Mouse (Mus musculus) lung, postnatal 0 days (tissue): Measurements from ENCODE around the gene Tmem203. TPM values are rescaled to one million over a fixed set of nuclear protein-coding genes. Genes with fewer than 3 reads are reported as not detected.
A peak's percentile ranks its signal among the peaks of the same experiment; 100 is the strongest.

Experiments used
- ATAC-seq: fragments of 200-750 bp; cut with Nextera tagmentation; 2 replicates; pipeline ENCODE4 v1.8.0; 2017; ENCODE audit warnings: moderate library complexity
- DNase-seq: peaks from one replicate; pipeline ENCODE4 v3.0.0-alpha.2; 2016; ENCODE audit warnings: low spot score
- H3K27ac ChIP-seq: fragments of 300-500 bp; sonication (generic); 2 replicates; pipeline ENCODE4 v1.5.1; 2014; ENCODE audit warnings: antibody characterized with exemption, mild to moderate bottlenecking, low read length, mixed read lengths
- H3K27me3 ChIP-seq: fragments of 300-500 bp; sonication (generic); replicated peaks from 2 replicates; pipeline ENCODE4 v1.6.1; 2014; ENCODE audit warnings: low read length, mixed read lengths; ENCODE audit not compliant: insufficient read depth
- H3K36me3 ChIP-seq: fragments of 300-500 bp; sonication (generic); 2 replicates; pipeline ENCODE4 v1.6.1; 2014; ENCODE audit warnings: low read length, mixed read lengths; ENCODE audit not compliant: insufficient read depth
- H3K4me1 ChIP-seq: fragments of 300-500 bp; sonication (generic); 2 replicates; pipeline ENCODE4 v1.6.1; 2014; ENCODE audit warnings: antibody characterized with exemption, low read depth, low read length, mixed read lengths; ENCODE audit not compliant: insufficient read depth
- H3K4me2 ChIP-seq: fragments of 300-500 bp; sonication (generic); replicated peaks from 2 replicates; pipeline ENCODE4 v1.6.1; 2014; ENCODE audit warnings: low read depth, mild to moderate bottlenecking, low read length, moderate library complexity, mixed read lengths
- H3K4me3 ChIP-seq: fragments of 300-500 bp; sonication (generic); 2 replicates; pipeline ENCODE4 v1.5.1; 2014; ENCODE audit warnings: low read depth, low read length
- H3K9ac ChIP-seq: fragments of 300-500 bp; sonication (generic); replicated peaks from 2 replicates; pipeline ENCODE4 v1.6.1; 2014; ENCODE audit warnings: low read depth, mild to moderate bottlenecking
- H3K9me3 ChIP-seq: fragments of 300-500 bp; sonication (generic); 2 replicates; pipeline ENCODE4 v1.6.1; 2016; ENCODE audit warnings: low read length, mixed read lengths
- CTCF ChIP-seq: IDR thresholded peaks from 2 replicates; pipeline ENCODE4 v1.5.1; 2016; ENCODE audit warnings: antibody characterized with exemption, mild to moderate bottlenecking
- EP300 ChIP-seq: IDR thresholded peaks from 2 replicates; pipeline ENCODE4 v1.6.1; 2016; ENCODE audit warnings: antibody characterized with exemption, mild to moderate bottlenecking, control low read depth
- whole genome bisulfite sequencing: fragments of 180-500 bp; shearing (Covaris S2); extraction: QIAGEN DNeasy Blood & Tissue Kit; methylation state at CpG from one replicate; pipeline ENCODE4 v1.1.7; 2014; 5-methylcytosine and 5-hydroxymethylcytosine counted together
- polyA plus RNA-seq: library from polyadenylated mRNA; unstranded; fragments of >200 nt; fragmentation: Nextera tagmentation; extraction: Ambion mirVana; gene quantifications from 2 replicates; pipeline ENCODE4 v1.2.1, GENCODE M21; 2015

Gene Tmem203
- polyA plus RNA-seq, 1 experiment from 2014 or later, result 44.9 TPM

- Histone ChIP-seq H3K27me3 (no peaks in the 10 kb centered on the region; the same call in 1 of the 2 replicates), H3K27ac (peak overlapping the region; percentile 93), H3K36me3 (peaks cover 9% of the 10 kb centered on the region), H3K4me2 (peak overlapping the region; percentile 55), H3K9me3 (no peaks in the 10 kb centered on the region), H3K9ac (no peak overlapping the region), H3K4me1 (peaks cover 6% of the 10 kb centered on the region; the same call in 1 of the 2 replicates), H3K4me3 (peak overlapping the region; percentile 46; the same call in 1 of the 2 replicates)
- TF ChIP-seq CTCF (no peak), EP300 (no peak)
- 65% methylated on average over 8 of the region's 8 CpGs for WGBS
- DNase-seq (no peak), ATAC-seq (no peak)
Observed at GRCm38 (mm10) chr2:25225811-25226379, 29.3 kb upstream of the Tmem203 start.

GRCm38 (mm10) chr2:25226864-25227263 lies 28.4 kb upstream of the Tmem203 start:
- Histone ChIP-seq H3K36me3 (peaks cover 1% of the 10 kb centered on the region; the same call in 1 of the 2 replicates), H3K4me1 (peaks cover 6% of the 10 kb centered on the region; the same call in 1 of the 2 replicates), H3K9me3 (no peaks in the 10 kb centered on the region), H3K4me3 (no peak overlapping the region), H3K27me3 (no peaks in the 10 kb centered on the region; the same call in 1 of the 2 replicates), H3K27ac (no peak overlapping the region), H3K9ac (no peak overlapping the region), H3K4me2 (no peak overlapping the region)
- no peak for DNase-seq
- ATAC-seq, result no peak
- no peak for TF ChIP-seq EP300
- 82% methylated on average over 5 of the region's 5 CpGs for WGBS

DNA sequence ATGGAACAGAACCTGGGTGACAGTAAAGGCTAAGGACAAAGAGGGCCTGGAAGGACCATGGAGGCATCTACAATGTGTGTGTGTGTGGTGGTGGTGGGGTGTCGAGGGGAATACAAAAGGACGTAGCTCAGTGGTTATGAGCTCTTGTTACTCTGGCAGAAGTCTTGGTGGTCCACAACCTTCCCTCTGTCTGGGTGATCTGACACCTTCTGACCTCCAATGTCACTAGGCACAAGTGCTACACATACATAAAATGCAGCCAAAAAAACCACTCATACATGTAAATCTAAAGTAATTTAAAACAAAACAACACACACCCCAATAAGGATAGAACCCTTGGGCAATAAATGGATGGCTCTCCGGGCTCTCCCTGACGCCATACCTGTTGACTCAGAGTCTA lies 27.8 kb upstream of the Tmem203 start:
- H3K27me3 ChIP-seq, result no peaks in the 10 kb centered on the region; the same call in 1 of the 2 replicates
- ATAC-seq (no peak), DNase-seq (no peak)
- 95% methylated on average over 4 of the region's 4 CpGs for WGBS
- H3K4me1 ChIP-seq, result peaks cover 6% of the 10 kb centered on the region; the same call in 1 of the 2 replicates
- no peaks in the 10 kb centered on the region for H3K9me3 ChIP-seq
- TF ChIP-seq EP300 (no peak), CTCF (no peak)
- no peak overlapping the region for H3K9ac ChIP-seq
- no peak overlapping the region for H3K27ac ChIP-seq
- no peak overlapping the region for H3K4me3 ChIP-seq
- no peaks in the 10 kb centered on the region for H3K36me3 ChIP-seq
- no peak overlapping the region for H3K4me2 ChIP-seq

DNA sequence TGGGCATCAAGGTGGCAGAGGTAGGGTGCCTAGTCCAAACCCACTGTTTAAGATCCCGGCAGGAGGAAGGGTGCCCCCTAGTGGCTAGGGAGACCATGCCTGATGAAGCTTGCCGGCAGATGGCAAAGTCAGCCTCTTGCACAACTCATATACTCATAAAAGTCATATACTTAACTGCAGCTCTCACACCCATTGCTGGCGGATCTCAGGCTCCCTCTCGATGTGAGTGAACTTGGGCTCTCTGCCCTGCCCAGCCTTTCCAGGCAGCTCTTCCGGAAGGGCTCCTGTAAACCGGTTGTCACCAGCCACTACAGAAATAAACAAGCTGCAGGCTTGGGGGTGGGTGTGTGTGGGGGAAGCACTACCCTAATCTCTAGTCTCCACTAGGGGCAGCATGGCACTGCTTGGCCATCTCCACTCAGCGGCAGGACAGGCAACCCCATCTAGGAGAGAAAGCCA lies 26.8 kb upstream of the Tmem203 start:
- no peak overlapping the region for H3K9ac ChIP-seq
- H3K4me3 ChIP-seq, result no peak overlapping the region
- peak; percentile 57 for ATAC-seq
- peak overlapping the region; percentile 72 for H3K27ac ChIP-seq
- peaks cover 6% of the 10 kb centered on the region; the same call in 1 of the 2 replicates for H3K4me1 ChIP-seq
- 0% methylated on average over 7 of the region's 7 CpGs for WGBS
- peak; percentile 98 for DNase-seq
- no peaks in the 10 kb centered on the region for H3K36me3 ChIP-seq
- TF ChIP-seq EP300 (peak; percentile 87; the same call in 1 of the 2 replicates), CTCF (peak; percentile 78)
- no peaks in the 10 kb centered on the region; the same call in 1 of the 2 replicates for H3K27me3 ChIP-seq
- no peaks in the 10 kb centered on the region for H3K9me3 ChIP-seq
- peak overlapping the region; percentile 35 for H3K4me2 ChIP-seq

- TF ChIP-seq EP300 (no peak), CTCF (no peak)
- no peak for DNase-seq
- Histone ChIP-seq H3K4me1 (peaks cover 6% of the 10 kb centered on the region; the same call in 1 of the 2 replicates), H3K4me2 (no peak overlapping the region), H3K27ac (peak overlapping the region; percentile 68; the same call in 1 of the 2 replicates), H3K9ac (no peak overlapping the region), H3K9me3 (no peaks in the 10 kb centered on the region), H3K36me3 (no peaks in the 10 kb centered on the region), H3K27me3 (no peaks in the 10 kb centered on the region; the same call in 1 of the 2 replicates), H3K4me3 (no peak overlapping the region)
- WGBS, result 70% methylated on average over 6 of the region's 6 CpGs
- no peak for ATAC-seq
Observed at GRCm38 (mm10) chr2:25228995-25229530, 26.2 kb upstream of the Tmem203 start.

DNA sequence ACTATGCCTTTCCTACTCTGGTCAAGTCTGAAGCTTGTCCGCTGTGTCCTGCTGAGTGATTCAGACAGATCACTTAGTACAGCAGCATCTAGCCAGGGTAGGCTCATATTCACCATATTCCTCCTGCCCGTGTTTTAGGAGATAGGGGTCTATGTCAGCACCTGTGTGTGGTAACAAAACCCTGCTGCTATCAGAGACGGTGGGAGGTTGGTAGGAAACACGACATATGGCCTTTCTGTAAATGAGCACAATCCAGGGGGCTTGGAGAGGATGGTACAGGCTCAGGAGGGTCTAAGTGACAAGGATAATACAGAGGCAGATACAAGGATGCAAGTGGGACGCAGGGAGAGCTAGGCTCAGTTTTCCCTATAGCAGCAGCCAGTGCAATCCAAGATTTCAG lies 25.7 kb upstream of the Tmem203 start:
- 81% methylated on average over 5 of the region's 5 CpGs for WGBS

More for the DNA sequence above, 25.7 kb upstream of the Tmem203 start:
- no peaks in the 10 kb centered on the region for H3K36me3 ChIP-seq
- no peak for ATAC-seq
- H3K9me3 ChIP-seq, result no peaks in the 10 kb centered on the region
- no peaks in the 10 kb centered on the region; the same call in 1 of the 2 replicates for H3K27me3 ChIP-seq
- H3K9ac ChIP-seq, result no peak overlapping the region
- H3K27ac ChIP-seq, result no peak overlapping the region
- DNase-seq, result no peak
- H3K4me2 ChIP-seq, result no peak overlapping the region
- no peak for TF ChIP-seq EP300
- TF ChIP-seq CTCF, result no peak
- H3K4me3 ChIP-seq, result no peak overlapping the region
- peaks cover 6% of the 10 kb centered on the region; the same call in 1 of the 2 replicates for H3K4me1 ChIP-seq
